Mouse (Mus musculus) embryonic facial prominence, embryonic 14.5 days (tissue): Measurements from ENCODE around the gene Fam163b. TPM values are rescaled to one million over a fixed set of nuclear protein-coding genes. Genes with fewer than 3 reads are reported as not detected.

Experiments used
- ATAC-seq: fragments of 200-750 bp; cut with Nextera tagmentation; 2 replicates; pipeline ENCODE4 v1.8.0; 2017; ENCODE audit warnings: low read depth, moderate number of reproducible peaks, moderate TSS enrichment
- DNase-seq: peaks from one replicate; pipeline ENCODE4 v3.0.0-alpha.2; 2015; ENCODE audit warnings: low spot score
- H3K27ac ChIP-seq: fragments of 300-500 bp; sonication (generic); replicated peaks from 2 replicates; pipeline ENCODE4 v1.5.1; 2014; ENCODE audit warnings: low read depth, mild to moderate bottlenecking, low read length, moderate library complexity
- H3K27me3 ChIP-seq: fragments of 300-500 bp; sonication (generic); replicated peaks from 2 replicates; pipeline ENCODE4 v1.6.1; 2014; ENCODE audit warnings: low read length; ENCODE audit not compliant: control insufficient read depth, insufficient read depth
- H3K36me3 ChIP-seq: fragments of 300-500 bp; sonication (generic); 2 replicates; pipeline ENCODE4 v1.6.1; 2014; ENCODE audit warnings: low read length, mixed read lengths; ENCODE audit not compliant: control insufficient read depth, insufficient read depth
- H3K4me1 ChIP-seq: fragments of 300-500 bp; sonication (generic); 2 replicates; pipeline ENCODE4 v1.6.1; 2014; ENCODE audit warnings: antibody characterized with exemption, low read length; ENCODE audit not compliant: control insufficient read depth, insufficient read depth
- H3K4me2 ChIP-seq: fragments of 300-500 bp; sonication (generic); 2 replicates; pipeline ENCODE4 v1.6.1; 2014; ENCODE audit warnings: low read depth, mild to moderate bottlenecking, low read length, moderate library complexity, mixed read lengths
- H3K4me3 ChIP-seq: fragments of 300-500 bp; sonication (generic); 2 replicates; pipeline ENCODE4 v1.5.1; 2014; ENCODE audit warnings: low read depth, mild to moderate bottlenecking, low read length
- H3K9ac ChIP-seq: fragments of 300-500 bp; sonication (generic); 2 replicates; pipeline ENCODE4 v1.6.1; 2014; ENCODE audit warnings: low read depth, mild to moderate bottlenecking, low read length, moderate library complexity, mixed read lengths
- H3K9me3 ChIP-seq: fragments of 300-500 bp; sonication (generic); 2 replicates; pipeline ENCODE4 v1.6.1; 2016; ENCODE audit warnings: low read length; ENCODE audit not compliant: control insufficient read depth
- WGBS: fragments of 180-500 bp; shearing (Covaris S2); extraction: QIAGEN DNeasy Blood & Tissue Kit; methylation state at CpG from one replicate; pipeline ENCODE4 v1.1.7; 2014; 5-methylcytosine and 5-hydroxymethylcytosine counted together
- polyA plus RNA-seq: library from polyadenylated mRNA; unstranded; fragments of >200 nt; fragmentation: Nextera tagmentation; extraction: Ambion mirVana; gene quantifications from 2 replicates; pipeline ENCODE4 v1.2.1, GENCODE M21; 2014

Gene Fam163b
- polyA plus RNA-seq, 1 experiment from 2014 or later, result 0.31 TPM

DNA sequence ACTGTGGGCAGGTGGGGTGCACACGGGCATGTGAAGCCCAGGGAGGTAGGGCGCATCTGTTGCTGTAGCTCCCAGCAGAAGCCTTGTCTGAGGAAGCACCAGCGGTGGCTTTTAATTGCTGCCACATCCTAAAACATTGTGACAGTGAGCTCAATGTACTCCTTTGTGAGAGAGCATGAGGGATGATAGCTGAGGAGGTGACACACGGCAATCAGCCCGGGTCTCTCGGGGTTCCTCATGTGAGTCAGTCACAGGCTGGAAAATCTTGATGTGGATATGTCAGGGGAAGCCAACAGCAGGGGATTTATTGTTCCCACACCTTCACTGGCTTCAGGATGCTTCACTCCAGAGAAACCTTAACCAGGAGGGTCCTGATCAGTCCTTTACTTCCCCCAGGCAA lies 4.5 kb upstream of the Fam163b start:
- Histone ChIP-seq H3K9ac (no peak overlapping the region), H3K4me1 (peaks cover 5% of the 10 kb centered on the region), H3K27me3 (peaks cover 5% of the 10 kb centered on the region), H3K27ac (no peak overlapping the region), H3K4me3 (no peak overlapping the region), H3K9me3 (no peaks in the 10 kb centered on the region), H3K36me3 (no peaks in the 10 kb centered on the region), H3K4me2 (no peak overlapping the region)
- no peak for ATAC-seq
- no peak for DNase-seq
- WGBS, result 76% methylated on average over 6 of the region's 6 CpGs

DNA sequence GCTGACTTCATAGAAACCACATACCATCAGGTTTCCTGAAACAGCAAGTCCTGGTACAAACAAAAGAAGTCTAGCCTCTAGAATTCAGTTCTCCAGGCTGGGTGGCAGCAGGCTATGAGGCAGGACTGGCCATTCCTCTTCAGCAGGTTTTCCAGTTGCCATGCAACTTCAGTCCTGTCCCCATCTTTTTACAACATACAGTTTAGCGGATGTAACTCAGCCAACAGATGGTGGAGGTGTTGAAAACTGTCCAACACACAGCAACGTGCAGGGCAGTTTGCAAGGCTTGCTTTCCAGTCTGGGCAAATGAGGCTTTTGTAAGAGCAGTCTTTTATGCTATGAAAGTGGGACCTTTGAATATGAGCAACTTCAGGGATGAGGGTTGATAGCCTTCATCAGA lies 2.7 kb upstream of the Fam163b start:
- Histone ChIP-seq H3K27me3 (peaks cover 19% of the 10 kb centered on the region), H3K9me3 (no peaks in the 10 kb centered on the region), H3K4me2 (no peak overlapping the region), H3K4me3 (no peak overlapping the region), H3K27ac (no peak overlapping the region), H3K36me3 (no peaks in the 10 kb centered on the region), H3K4me1 (peaks cover 6% of the 10 kb centered on the region), H3K9ac (no peak overlapping the region)
- no peak for DNase-seq
- ATAC-seq, result no peak
- WGBS, result 60% methylated on average over 2 of the region's 2 CpGs

- peaks cover 19% of the 10 kb centered on the region for H3K27me3 ChIP-seq
- H3K4me2 ChIP-seq, result no peak overlapping the region
These were observed 3.9 kb downstream of the Fam163b start for GRCm38 (mm10) chr2:27138356-27138755.

DNA sequence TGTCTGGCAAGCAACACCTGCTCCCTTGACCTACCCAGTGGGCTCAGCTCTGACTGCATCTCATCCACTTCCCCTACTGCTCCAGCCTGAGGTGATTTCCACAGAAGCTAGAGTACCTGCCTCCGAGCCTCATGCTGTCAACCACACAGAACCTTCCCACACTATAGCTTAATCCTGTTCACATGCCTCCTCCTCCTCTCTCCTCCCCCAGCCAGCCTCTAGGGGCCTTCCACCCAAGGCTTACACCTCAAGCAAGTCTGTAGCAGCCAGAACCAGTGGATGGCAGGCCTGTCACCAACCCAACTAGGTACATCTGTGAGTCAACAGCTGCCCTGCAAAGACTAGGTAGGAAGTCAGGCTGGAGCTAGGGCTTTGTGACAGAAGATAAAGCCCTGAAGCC lies 5.5 kb downstream of the Fam163b start:
- WGBS, result 71% methylated on average over 1 of the region's 1 CpGs
- Histone ChIP-seq H3K4me3 (no peak overlapping the region), H3K36me3 (no peaks in the 10 kb centered on the region), H3K27ac (no peak overlapping the region), H3K9me3 (no peaks in the 10 kb centered on the region), H3K9ac (no peak overlapping the region), H3K27me3 (peaks cover 13% of the 10 kb centered on the region), H3K4me2 (no peak overlapping the region), H3K4me1 (peaks cover under 1% of the 10 kb centered on the region)
- no peak for DNase-seq
- no peak for ATAC-seq

More at GRCm38 (mm10) chr2:27138356-27138755, 3.9 kb downstream of the Fam163b start:
- 65% methylated on average over 4 of the region's 4 CpGs for WGBS
- Histone ChIP-seq H3K9ac (no peak overlapping the region), H3K4me3 (no peak overlapping the region), H3K9me3 (no peaks in the 10 kb centered on the region), H3K4me1 (peaks cover 6% of the 10 kb centered on the region), H3K27ac (no peak overlapping the region), H3K36me3 (no peaks in the 10 kb centered on the region)
- DNase-seq (no peak), ATAC-seq (no peak)

DNA sequence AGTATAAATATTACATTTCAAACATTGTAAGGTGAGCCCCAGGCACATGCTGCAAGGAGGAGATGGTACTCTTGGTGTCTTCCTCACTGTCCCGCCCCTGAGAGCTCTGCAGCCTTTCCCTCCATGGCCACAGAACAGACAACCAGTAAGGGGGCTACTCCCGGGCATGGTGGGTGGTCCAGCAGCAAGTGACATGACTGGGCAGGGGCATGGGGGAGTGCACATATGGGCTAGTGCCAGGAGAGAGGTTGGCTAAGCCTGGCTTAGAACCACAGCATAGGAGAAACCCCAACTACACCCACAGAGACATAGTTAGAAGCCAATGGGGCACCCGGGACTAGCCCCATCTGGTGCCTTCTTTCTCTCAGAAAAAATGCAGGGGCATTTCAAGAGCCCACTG lies 6.0 kb downstream of the Fam163b start:
- ATAC-seq, result no peak
- Histone ChIP-seq H3K27me3 (peaks cover 9% of the 10 kb centered on the region), H3K4me3 (no peak overlapping the region), H3K4me2 (no peak overlapping the region), H3K27ac (no peak overlapping the region), H3K9ac (no peak overlapping the region), H3K36me3 (no peaks in the 10 kb centered on the region), H3K4me1 (no peaks in the 10 kb centered on the region), H3K9me3 (no peaks in the 10 kb centered on the region)
- no peak for DNase-seq
- 71% methylated on average over 2 of the region's 3 CpGs for WGBS

GRCm38 (mm10) chr2:27135935-27136334 lies 6.4 kb downstream of the Fam163b start:
- no peaks in the 10 kb centered on the region for H3K4me1 ChIP-seq
- H3K27ac ChIP-seq, result no peak overlapping the region
- 76% methylated on average over 5 of the region's 5 CpGs for WGBS
- ATAC-seq (no peak), DNase-seq (no peak)
- no peak overlapping the region for H3K4me2 ChIP-seq
- no peaks in the 10 kb centered on the region for H3K9me3 ChIP-seq
- H3K36me3 ChIP-seq, result no peaks in the 10 kb centered on the region
- no peak overlapping the region for H3K4me3 ChIP-seq
- H3K9ac ChIP-seq, result no peak overlapping the region
- H3K27me3 ChIP-seq, result peaks cover 5% of the 10 kb centered on the region

DNA sequence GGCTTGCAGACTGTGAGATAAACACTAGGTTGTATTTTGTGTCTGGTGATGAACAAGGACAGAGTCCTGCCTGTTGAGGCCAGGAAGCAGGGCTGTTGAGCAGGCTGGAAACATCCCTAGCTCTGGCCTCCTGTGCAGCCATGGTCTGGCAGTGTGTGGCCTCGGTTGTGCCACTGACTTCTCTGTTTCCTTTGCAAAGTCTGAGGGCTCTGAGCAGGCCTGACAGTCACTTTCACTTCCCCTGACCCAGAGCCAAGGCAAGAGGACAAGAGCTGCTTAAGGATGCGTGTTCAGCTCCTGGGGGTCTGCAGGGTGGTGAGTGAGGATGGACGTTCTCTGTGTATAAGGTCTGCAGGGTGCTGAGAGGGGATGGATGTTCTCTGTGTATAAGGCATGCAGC lies 13.3 kb downstream of the Fam163b start:
- DNase-seq, result no peak

DNA sequence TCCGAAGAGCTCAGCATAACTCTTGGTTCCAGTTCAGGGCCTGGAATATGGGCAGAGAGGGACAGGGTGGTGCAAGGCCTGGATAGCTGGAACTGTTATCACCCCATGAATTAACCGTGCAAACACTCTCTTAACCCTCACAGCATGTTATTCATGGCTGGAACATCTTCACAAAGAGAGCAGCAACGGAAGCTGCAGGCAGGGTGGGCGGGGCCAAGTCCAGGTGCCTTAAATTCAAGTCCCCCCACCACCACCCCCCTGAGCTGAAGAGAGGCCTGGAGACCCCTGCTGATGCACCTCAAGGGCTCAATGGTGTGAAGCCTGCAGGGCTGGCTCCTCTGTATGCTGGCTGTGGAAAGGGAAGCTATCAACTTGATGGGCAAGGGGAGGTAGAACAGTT lies 15.8 kb downstream of the Fam163b start:
- Histone ChIP-seq H3K4me3 (no peak overlapping the region), H3K4me1 (peaks cover 15% of the 10 kb centered on the region), H3K27me3 (no peaks in the 10 kb centered on the region; the same call in 1 of the 2 replicates), H3K36me3 (no peaks in the 10 kb centered on the region), H3K9me3 (no peaks in the 10 kb centered on the region), H3K4me2 (no peak overlapping the region), H3K27ac (no peak overlapping the region), H3K9ac (no peak overlapping the region)
- 45% methylated on average over 4 of the region's 4 CpGs for whole genome bisulfite sequencing
- DNase-seq (no peak), ATAC-seq (no peak)

More for the DNA sequence above, 13.3 kb downstream of the Fam163b start:
- Histone ChIP-seq H3K9me3 (no peaks in the 10 kb centered on the region), H3K36me3 (no peaks in the 10 kb centered on the region), H3K27ac (no peak overlapping the region), H3K4me3 (no peak overlapping the region), H3K27me3 (no peaks in the 10 kb centered on the region), H3K4me1 (no peaks in the 10 kb centered on the region), H3K9ac (no peak overlapping the region), H3K4me2 (no peak overlapping the region)
- ATAC-seq, result no peak
- WGBS, result 61% methylated on average over 3 of the region's 3 CpGs

- DNase-seq, result no peak
- Histone ChIP-seq H3K4me2 (no peak overlapping the region), H3K4me1 (peaks cover 18% of the 10 kb centered on the region), H3K27ac (no peak overlapping the region), H3K4me3 (no peak overlapping the region), H3K36me3 (no peaks in the 10 kb centered on the region), H3K9ac (no peak overlapping the region), H3K27me3 (no peaks in the 10 kb centered on the region; the same call in 1 of the 2 replicates), H3K9me3 (no peaks in the 10 kb centered on the region)
- WGBS, result 42% methylated on average over 10 of the region's 10 CpGs
- ATAC-seq, result no peak
These were observed 16.3 kb downstream of the Fam163b start for GRCm38 (mm10) chr2:27125979-27126378.
